In the genomic region with DNA sequence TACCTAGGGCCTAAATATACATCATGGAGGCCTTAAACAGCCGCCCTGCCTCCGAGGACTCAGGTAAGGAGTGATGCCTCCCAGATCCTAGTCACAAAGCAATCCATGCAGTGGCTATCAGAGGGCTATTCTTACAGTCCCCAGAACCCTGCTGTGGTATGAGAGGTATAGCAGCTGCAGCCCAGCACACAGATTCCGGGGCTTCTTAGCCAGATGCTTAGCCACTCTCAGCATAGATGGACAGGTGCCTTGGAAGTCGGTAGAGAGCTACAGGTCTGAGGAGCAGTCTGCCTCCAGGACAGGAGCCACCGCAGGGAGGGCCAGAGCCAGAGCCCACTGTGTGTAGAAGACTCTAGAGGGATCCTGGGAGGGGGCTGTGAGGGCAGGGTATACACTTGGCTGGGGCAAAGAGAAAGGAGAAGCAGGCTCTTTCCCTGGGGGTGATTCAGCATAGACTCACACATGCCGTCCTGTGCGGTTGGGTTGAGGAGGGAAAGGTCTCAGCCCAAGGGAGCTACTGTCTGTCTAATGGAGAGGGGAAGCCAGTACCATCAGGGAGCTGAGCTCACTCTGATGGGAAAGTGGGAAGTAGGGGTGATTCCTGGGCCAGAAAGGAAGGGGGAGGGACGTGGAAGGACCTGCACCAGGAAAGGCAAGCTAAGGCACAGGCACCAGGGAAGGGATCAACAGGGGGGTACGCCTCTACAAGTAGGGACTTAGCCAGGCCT, we compare ENCODE assay signal across 9 mouse cellular contexts. TPM values are rescaled to one million over a fixed set of nuclear protein-coding genes. Genes with fewer than 3 reads are reported as not detected.
DNase-seq lines count a peak whose midpoint lies in the region; ATAC-seq and TF ChIP-seq lines count a peak whose summit lies in the region.
"Had no signal": no experiment of that assay in that cellular context is flagged by ENCODE, and none has a peak within 500 bp of the region (broad histone marks: within the 10 kb centered on the region; RNA-seq: fewer than 3 reads in every experiment).

No protein-coding gene starts in this region.

- TF ChIP-seq CTCF in lung, embryonic 14.5 days (IDR thresholded peaks at IDR 0.05; ENCODE audit: low read depth) = no peak

- WGBS in lung, embryonic 14.5 days = 62% methylated on average over 9 of the region's 9 CpGs
- whole genome bisulfite sequencing in embryonic facial prominence, embryonic 12.5 days = 69% methylated on average over 9 of the region's 9 CpGs
- 71% methylated on average over 9 of the region's 9 CpGs for WGBS in hindbrain, embryonic 16.5 days
- WGBS in neural tube, embryonic 15.5 days = 71% methylated on average over 9 of the region's 9 CpGs

- H3K4me3 ChIP-seq in lung, embryonic 14.5 days (ENCODE audit: low read depth, low read length) = no peak overlapping the region
- no peak overlapping the region for H3K4me3 ChIP-seq in embryonic facial prominence, embryonic 12.5 days
- no peak overlapping the region for H3K4me3 ChIP-seq in hindbrain, embryonic 16.5 days (ENCODE audit: low read length)
- no peak overlapping the region for H3K4me3 ChIP-seq in neural tube, embryonic 15.5 days (replicated peaks)

- no peaks in the 10 kb centered on the region for H3K36me3 ChIP-seq in lung, embryonic 14.5 days (ENCODE audit: insufficient read depth)
- H3K36me3 ChIP-seq in embryonic facial prominence, embryonic 12.5 days = no peaks in the 10 kb centered on the region
- no peaks in the 10 kb centered on the region for H3K36me3 ChIP-seq in hindbrain, embryonic 16.5 days (ENCODE audit: control insufficient read depth, insufficient read depth, low read length)
- H3K36me3 ChIP-seq in neural tube, embryonic 15.5 days = no peaks in the 10 kb centered on the region

- H3K4me1 ChIP-seq in lung, embryonic 14.5 days (ENCODE audit: insufficient read depth) = peaks cover 32% of the 10 kb centered on the region; the same call in 1 of the 2 replicates
- H3K4me1 ChIP-seq in embryonic facial prominence, embryonic 12.5 days = peaks cover 72% of the 10 kb centered on the region
- peaks cover 70% of the 10 kb centered on the region for H3K4me1 ChIP-seq in hindbrain, embryonic 16.5 days (ENCODE audit: control insufficient read depth, insufficient read depth, low read depth, low read length)
- H3K4me1 ChIP-seq in neural tube, embryonic 15.5 days = peaks cover 96% of the 10 kb centered on the region

- no peak for DNase-seq in lung, embryonic 14.5 days
- no peak for DNase-seq in lung, postnatal 36 days
- DNase-seq in gastrocnemius, postnatal 25 days = no peak
- DNase-seq: adrenal gland, postnatal 10 days; layer of hippocampus, postnatal 36 days had no signal

- ATAC-seq in lung, embryonic 14.5 days (ENCODE audit: insufficient read depth) = no peak
- ATAC-seq in embryonic facial prominence, embryonic 12.5 days (ENCODE audit: insufficient number of reproducible peaks, insufficient read depth, low FRiP score, low TSS enrichment) = no peak
- peak; percentile 8; the same call in 1 of the 2 replicates for ATAC-seq in hindbrain, embryonic 16.5 days
- no peak for ATAC-seq in neural tube, embryonic 15.5 days (ENCODE audit: low FRiP score)
- no peak for ATAC-seq in cerebellum, adult (ENCODE audit: insufficient number of reproducible peaks, low FRiP score, low TSS enrichment)

- H3K27me3 ChIP-seq in lung, embryonic 14.5 days (ENCODE audit: insufficient read depth, low read length) = no peaks in the 10 kb centered on the region
- no peaks in the 10 kb centered on the region for H3K27me3 ChIP-seq in embryonic facial prominence, embryonic 12.5 days
- no peaks in the 10 kb centered on the region for H3K27me3 ChIP-seq in hindbrain, embryonic 16.5 days (replicated peaks; ENCODE audit: control insufficient read depth, insufficient read depth, low read length)
- H3K27me3 ChIP-seq in neural tube, embryonic 15.5 days (replicated peaks) = no peaks in the 10 kb centered on the region

- no peaks in the 10 kb centered on the region for H3K9me3 ChIP-seq in lung, embryonic 14.5 days (ENCODE audit: low read depth, low read length)
- H3K9me3 ChIP-seq in embryonic facial prominence, embryonic 12.5 days = no peaks in the 10 kb centered on the region
- H3K9me3 ChIP-seq in hindbrain, embryonic 16.5 days (ENCODE audit: control insufficient read depth, low read length) = no peaks in the 10 kb centered on the region
- no peaks in the 10 kb centered on the region for H3K9me3 ChIP-seq in neural tube, embryonic 15.5 days (replicated peaks)

- H3K27ac ChIP-seq in lung, embryonic 14.5 days (ENCODE audit: low read depth) = 0 out of 2 replicates have a peak overlapping the region, but pooled peaks have one; percentile 66
- H3K27ac ChIP-seq in embryonic facial prominence, embryonic 12.5 days = 0 out of 2 replicates have a peak overlapping the region, but pooled peaks have one; percentile 36
- no peak overlapping the region for H3K27ac ChIP-seq in hindbrain, embryonic 16.5 days (ENCODE audit: low read depth, low read length)
- H3K27ac ChIP-seq in neural tube, embryonic 15.5 days (replicated peaks) = 0 out of 2 replicates have a peak overlapping the region, but pooled peaks have one; percentile 51

- H3K9ac ChIP-seq in lung, embryonic 14.5 days = no peak overlapping the region
- H3K9ac ChIP-seq in embryonic facial prominence, embryonic 12.5 days = no peak overlapping the region
- no peak overlapping the region for H3K9ac ChIP-seq in hindbrain, embryonic 16.5 days (ENCODE audit: low read depth, low read length)
- no peak overlapping the region for H3K9ac ChIP-seq in neural tube, embryonic 15.5 days (replicated peaks)

- no peak overlapping the region for H3K4me2 ChIP-seq in lung, embryonic 14.5 days
- no peak overlapping the region for H3K4me2 ChIP-seq in embryonic facial prominence, embryonic 12.5 days (replicated peaks)
- no peak overlapping the region for H3K4me2 ChIP-seq in hindbrain, embryonic 16.5 days (ENCODE audit: low read length)
- H3K4me2 ChIP-seq in neural tube, embryonic 15.5 days = no peak overlapping the region

RNA-seq across cellular contexts. Expression of gene Zmiz1, which starts 27.9 kb away (rescaled TPM):
- 33.5 TPM in 2 replicates for polyA plus RNA-seq in lung, embryonic 14.5 days (2014; fragmentation: Nextera tagmentation; extraction: Ambion mirVana)
- 43.8 and 46.3 TPM in 2 replicates for polyA plus RNA-seq in embryonic facial prominence, embryonic 12.5 days (2016; fragmentation: Nextera tagmentation; extraction: Ambion mirVana)
- polyA plus RNA-seq in hindbrain, embryonic 16.5 days (2015; fragmentation: Nextera tagmentation; extraction: Ambion mirVana) = 50.4 and 55.0 TPM in 2 replicates
- 51.1 and 54.7 TPM in 2 replicates for polyA plus RNA-seq in neural tube, embryonic 15.5 days (2015; fragmentation: Nextera tagmentation; extraction: Ambion mirVana)
- 10 to 100 TPM; 26.4 to 29.8 TPM for total RNA-seq in gastrocnemius, postnatal 25 days (2021)
